Mouse (Mus musculus): Measurements from ENCODE around the gene Gm37419. TPM values are rescaled to one million over a fixed set of nuclear protein-coding genes. Genes with fewer than 3 reads are reported as not detected.

Gene Gm37419
- not detected in 2 replicates for total RNA-seq (2017)

GRCm38 (mm10) chr16:23988466-23989208, at the start of gene Gm37419, which contains the start of gene Bcl6:
Gene Gm37419, plus strand, starts transcription at chr16:23988482.
Gene Bcl6, minus strand, starts transcription at chr16:23988852.
- ATAC-seq (replicated peaks in 1 of 2; ENCODE audit: insufficient read depth in 1 of 2, low FRiP score in 2 of 2, low TSS enrichment in 1 of 2, low read depth in 1 of 2, poor library complexity in 2 of 2, severe bottlenecking in 2 of 2), result peak; percentile 24 to 55; a peak in 3 of 4 replicates

GRCm38 (mm10) chr16:23944801-23945200, 43.5 kb upstream of the Gm37419 start:
- ATAC-seq (replicated peaks in 1 of 2; ENCODE audit: insufficient read depth in 1 of 2, low FRiP score in 2 of 2, low TSS enrichment in 1 of 2, low read depth in 1 of 2, poor library complexity in 2 of 2, severe bottlenecking in 2 of 2), result no peak

GRCm38 (mm10) chr16:23947654-23948053, 40.6 kb upstream of the Gm37419 start:
- ATAC-seq (replicated peaks in 1 of 2; ENCODE audit: insufficient read depth in 1 of 2, low FRiP score in 2 of 2, low TSS enrichment in 1 of 2, low read depth in 1 of 2, poor library complexity in 2 of 2, severe bottlenecking in 2 of 2), result no peak

- ATAC-seq (replicated peaks in 1 of 2; ENCODE audit: insufficient read depth in 1 of 2, low FRiP score in 2 of 2, low TSS enrichment in 1 of 2, low read depth in 1 of 2, poor library complexity in 2 of 2, severe bottlenecking in 2 of 2), result no peak
Observed at GRCm38 (mm10) chr16:23952101-23952727, 36.1 kb upstream of the Gm37419 start.

- ATAC-seq (replicated peaks in 1 of 2; ENCODE audit: insufficient read depth in 1 of 2, low FRiP score in 2 of 2, low TSS enrichment in 1 of 2, low read depth in 1 of 2, poor library complexity in 2 of 2, severe bottlenecking in 2 of 2), result no peak; a peak in 1 of 4 replicates
Observed at GRCm38 (mm10) chr16:23953189-23953958, 34.9 kb upstream of the Gm37419 start.

- ATAC-seq (replicated peaks in 1 of 2; ENCODE audit: insufficient read depth in 1 of 2, low FRiP score in 2 of 2, low TSS enrichment in 1 of 2, low read depth in 1 of 2, poor library complexity in 2 of 2, severe bottlenecking in 2 of 2), result no peak
Observed at GRCm38 (mm10) chr16:23953959-23954260, 34.4 kb upstream of the Gm37419 start.

GRCm38 (mm10) chr16:23958938-23959337, 29.3 kb upstream of the Gm37419 start:
- ATAC-seq (replicated peaks in 1 of 2; ENCODE audit: insufficient read depth in 1 of 2, low FRiP score in 2 of 2, low TSS enrichment in 1 of 2, low read depth in 1 of 2, poor library complexity in 2 of 2, severe bottlenecking in 2 of 2), result no peak

GRCm38 (mm10) chr16:23962401-23962800, 25.9 kb upstream of the Gm37419 start:
- ATAC-seq (replicated peaks in 1 of 2; ENCODE audit: insufficient read depth in 1 of 2, low FRiP score in 2 of 2, low TSS enrichment in 1 of 2, low read depth in 1 of 2, poor library complexity in 2 of 2, severe bottlenecking in 2 of 2), result no peak

- ATAC-seq (replicated peaks in 1 of 2; ENCODE audit: insufficient read depth in 1 of 2, low FRiP score in 2 of 2, low TSS enrichment in 1 of 2, low read depth in 1 of 2, poor library complexity in 2 of 2, severe bottlenecking in 2 of 2), result no peak
Observed at GRCm38 (mm10) chr16:23963896-23964668, 24.2 kb upstream of the Gm37419 start.

- no peak for ATAC-seq (replicated peaks in 1 of 2; ENCODE audit: insufficient read depth in 1 of 2, low FRiP score in 2 of 2, low TSS enrichment in 1 of 2, low read depth in 1 of 2, poor library complexity in 2 of 2, severe bottlenecking in 2 of 2)
Observed at GRCm38 (mm10) chr16:23964706-23965367, 23.4 kb upstream of the Gm37419 start.

GRCm38 (mm10) chr16:23966066-23966465, 22.2 kb upstream of the Gm37419 start:
- ATAC-seq (replicated peaks in 1 of 2; ENCODE audit: insufficient read depth in 1 of 2, low FRiP score in 2 of 2, low TSS enrichment in 1 of 2, low read depth in 1 of 2, poor library complexity in 2 of 2, severe bottlenecking in 2 of 2), result no peak

GRCm38 (mm10) chr16:23967301-23967700, 21.0 kb upstream of the Gm37419 start:
- no peak for ATAC-seq (replicated peaks in 1 of 2; ENCODE audit: insufficient read depth in 1 of 2, low FRiP score in 2 of 2, low TSS enrichment in 1 of 2, low read depth in 1 of 2, poor library complexity in 2 of 2, severe bottlenecking in 2 of 2)

GRCm38 (mm10) chr16:23968888-23969287, 19.4 kb upstream of the Gm37419 start:
- no peak for ATAC-seq (replicated peaks in 1 of 2; ENCODE audit: insufficient read depth in 1 of 2, low FRiP score in 2 of 2, low TSS enrichment in 1 of 2, low read depth in 1 of 2, poor library complexity in 2 of 2, severe bottlenecking in 2 of 2)

GRCm38 (mm10) chr16:23969919-23970318, 18.4 kb upstream of the Gm37419 start:
- no peak for ATAC-seq (replicated peaks in 1 of 2; ENCODE audit: insufficient read depth in 1 of 2, low FRiP score in 2 of 2, low TSS enrichment in 1 of 2, low read depth in 1 of 2, poor library complexity in 2 of 2, severe bottlenecking in 2 of 2)

GRCm38 (mm10) chr16:23972126-23972740, 16.0 kb upstream of the Gm37419 start:
- ATAC-seq (replicated peaks in 1 of 2; ENCODE audit: insufficient read depth in 1 of 2, low FRiP score in 2 of 2, low TSS enrichment in 1 of 2, low read depth in 1 of 2, poor library complexity in 2 of 2, severe bottlenecking in 2 of 2), result no peak

- ATAC-seq (replicated peaks in 1 of 2; ENCODE audit: insufficient read depth in 1 of 2, low FRiP score in 2 of 2, low TSS enrichment in 1 of 2, low read depth in 1 of 2, poor library complexity in 2 of 2, severe bottlenecking in 2 of 2), result no peak
Observed at GRCm38 (mm10) chr16:23972901-23973300, 15.4 kb upstream of the Gm37419 start.
